Comparison of ENCODE assay signal across 23 mouse cellular contexts in genomic region chr3:53813421-53813977, GRCm38 (mm10). TPM values are rescaled to one million over a fixed set of nuclear protein-coding genes. Genes with fewer than 3 reads are reported as not detected.
DNase-seq lines count a peak whose midpoint lies in the region; ATAC-seq and TF ChIP-seq lines count a peak whose summit lies in the region.
"Had no signal": no experiment of that assay in that cellular context is flagged by ENCODE, and none has a peak within 500 bp of the region (broad histone marks: within the 10 kb centered on the region; RNA-seq: fewer than 3 reads in every experiment).

No protein-coding gene starts in this region.

- no peaks in the 10 kb centered on the region for H3K9me3 ChIP-seq in kidney, embryonic 16.5 days (ENCODE audit: low read length)
- no peaks in the 10 kb centered on the region for H3K9me3 ChIP-seq in limb, embryonic 14.5 days (ENCODE audit: control insufficient read depth, low read length)
- H3K9me3 ChIP-seq in midbrain, embryonic 13.5 days: no peaks in the 10 kb centered on the region
- H3K9me3 ChIP-seq: heart, embryonic 13.5 days; midbrain, embryonic 10.5 days had no signal

- no peak overlapping the region for H3K4me3 ChIP-seq in kidney, embryonic 16.5 days (ENCODE audit: low read length)
- no peak overlapping the region for H3K4me3 ChIP-seq in limb, embryonic 14.5 days (replicated peaks; ENCODE audit: low read length)
- H3K4me3 ChIP-seq in layer of hippocampus, adult 2 months: no peak overlapping the region
- H3K4me3 ChIP-seq in midbrain, embryonic 13.5 days (replicated peaks): no peak overlapping the region
- H3K4me3 ChIP-seq: heart, embryonic 13.5 days; midbrain, embryonic 10.5 days had no signal

- H3K27me3 ChIP-seq in kidney, embryonic 16.5 days (ENCODE audit: insufficient read depth, low read length): no peaks in the 10 kb centered on the region
- H3K27me3 ChIP-seq in limb, embryonic 14.5 days (ENCODE audit: control insufficient read depth, insufficient read depth, low read length): no peaks in the 10 kb centered on the region
- H3K27me3 ChIP-seq in midbrain, embryonic 13.5 days: no peaks in the 10 kb centered on the region
- H3K27me3 ChIP-seq: heart, embryonic 13.5 days had no signal

- no peak overlapping the region for H3K4me2 ChIP-seq in kidney, embryonic 16.5 days (replicated peaks; ENCODE audit: low read depth, low read length)
- 0 out of 2 replicates have a peak overlapping the region, but pooled peaks have one; percentile 13 for H3K4me2 ChIP-seq in limb, embryonic 14.5 days (replicated peaks; ENCODE audit: low read depth, low read length, severe bottlenecking)
- no peak overlapping the region for H3K4me2 ChIP-seq in midbrain, embryonic 13.5 days (replicated peaks)
- H3K4me2 ChIP-seq: heart, embryonic 13.5 days had no signal

- DNase-seq in kidney, postnatal 25 days: no peak
- DNase-seq in embryo, embryonic 10 days (ENCODE audit: low spot score): peak; percentile 12
- DNase-seq in embryo, embryonic 11.5 days (ENCODE audit: low read depth, low spot score): peak; percentile 38
- peak; percentile 42 for DNase-seq in limb, embryonic 14.5 days (ENCODE audit: low spot score)
- DNase-seq in layer of hippocampus, adult 2 months (ENCODE audit: low spot score in 2 of 2): no peak
- DNase-seq in retina, embryonic 14.5 days (ENCODE audit: low spot score): no peak
- DNase-seq: adrenal gland, postnatal 36 days; cerebellum, adult 9-11 months; heart, postnatal 4 days; left cerebral cortex, postnatal 4 days; liver, postnatal 0 days; lung, postnatal 36 days; right cerebral cortex, adult 18-20 months; thymus, adult 18-20 months had no signal

- no peak for TF ChIP-seq POLR2A in limb, embryonic 14.5 days (IDR thresholded peaks at IDR 0.05; ENCODE audit: borderline replicate concordance, extremely low read depth, insufficient read depth, insufficient read length)

- ATAC-seq in kidney, embryonic 16.5 days (ENCODE audit: low FRiP score, low TSS enrichment): peak; percentile 96
- no peak for ATAC-seq in limb, embryonic 14.5 days (ENCODE audit: low FRiP score, low read depth)
- no peak for ATAC-seq in midbrain, embryonic 13.5 days
- ATAC-seq: hindbrain, embryonic 16.5 days; liver, postnatal 0 days; Patski had no signal

- no peaks in the 10 kb centered on the region for H3K36me3 ChIP-seq in kidney, embryonic 16.5 days (ENCODE audit: insufficient read depth, low read length)
- no peaks in the 10 kb centered on the region for H3K36me3 ChIP-seq in limb, embryonic 14.5 days (ENCODE audit: control insufficient read depth, insufficient read depth, low read length)
- H3K36me3 ChIP-seq in midbrain, embryonic 13.5 days: no peaks in the 10 kb centered on the region
- H3K36me3 ChIP-seq: heart, embryonic 13.5 days; midbrain, embryonic 10.5 days had no signal

- H3K27ac ChIP-seq in kidney, embryonic 16.5 days (ENCODE audit: low read length): no peak overlapping the region
- H3K27ac ChIP-seq in limb, embryonic 14.5 days (replicated peaks; ENCODE audit: low read depth, low read length): no peak overlapping the region
- no peak overlapping the region for H3K27ac ChIP-seq in layer of hippocampus, adult 2 months
- H3K27ac ChIP-seq in midbrain, embryonic 13.5 days: no peak overlapping the region
- H3K27ac ChIP-seq: heart, embryonic 13.5 days; midbrain, embryonic 10.5 days had no signal

- no peak for TF ChIP-seq CTCF in layer of hippocampus, adult 2 months (conservative IDR thresholded peaks at IDR 0.05)

- H3K9ac ChIP-seq in kidney, embryonic 16.5 days (replicated peaks; ENCODE audit: low read length): no peak overlapping the region
- H3K9ac ChIP-seq in limb, embryonic 14.5 days (ENCODE audit: low read depth, low read length, severe bottlenecking): no peak overlapping the region
- no peak overlapping the region for H3K9ac ChIP-seq in midbrain, embryonic 13.5 days (replicated peaks)
- H3K9ac ChIP-seq: heart, embryonic 13.5 days; liver, postnatal 0 days had no signal

- H3K4me1 ChIP-seq in kidney, embryonic 16.5 days (ENCODE audit: insufficient read depth, low read length): no peaks in the 10 kb centered on the region
- peaks cover 4% of the 10 kb centered on the region for H3K4me1 ChIP-seq in limb, embryonic 14.5 days (ENCODE audit: control insufficient read depth, insufficient read depth, low read length)
- no peaks in the 10 kb centered on the region for H3K4me1 ChIP-seq in midbrain, embryonic 13.5 days (replicated peaks)
- H3K4me1 ChIP-seq: heart, embryonic 13.5 days; midbrain, embryonic 10.5 days had no signal

- 22% methylated on average over 7 of the region's 7 CpGs for WGBS in kidney, embryonic 16.5 days
- WGBS in limb, embryonic 14.5 days: 23% methylated on average over 7 of the region's 7 CpGs
- 88% methylated on average over 7 of the region's 7 CpGs for WGBS in midbrain, embryonic 13.5 days

RNA-seq across cellular contexts. Expression of gene Gm10985, which starts 31.4 kb away (rescaled TPM):
- not detected in 2 replicates for polyA plus RNA-seq in kidney, embryonic 16.5 days (2015; fragmentation: Nextera tagmentation; extraction: Ambion mirVana)
- polyA plus RNA-seq in limb, embryonic 14.5 days (2012; rRNA removed): not detected in 2 replicates
- not detected in 2 replicates for polyA plus RNA-seq in limb, embryonic 14.5 days (2014; fragmentation: Nextera tagmentation; extraction: Ambion mirVana)
- not detected for total RNA-seq in layer of hippocampus, adult 2 months (2021)
- polyA plus RNA-seq in midbrain, embryonic 13.5 days (2015; fragmentation: Nextera tagmentation; extraction: Ambion mirVana): not detected in 2 replicates
- total RNA-seq: adrenal gland, postnatal 36 days; gastrocnemius, postnatal 4 days; heart, postnatal 4 days; left cerebral cortex, postnatal 4 days; monocyte, adult 5-6 weeks had no signal
- polyA plus RNA-seq: embryonic facial prominence, embryonic 11.5 days; heart, embryonic 13.5 days; hindbrain, embryonic 16.5 days; liver, postnatal 0 days; midbrain, embryonic 10.5 days; Patski had no signal

RNA-seq across cellular contexts. Expression of gene Ufm1, which starts 50.1 kb away (rescaled TPM):
- 96.3 and 98.0 TPM in 2 replicates for polyA plus RNA-seq in kidney, embryonic 16.5 days (2015; fragmentation: Nextera tagmentation; extraction: Ambion mirVana)
- polyA plus RNA-seq in limb, embryonic 14.5 days (2012; rRNA removed): 39.4 and 42.2 TPM in 2 replicates
- 100 and 103 TPM in 2 replicates for polyA plus RNA-seq in limb, embryonic 14.5 days (2014; fragmentation: Nextera tagmentation; extraction: Ambion mirVana)
- total RNA-seq in layer of hippocampus, adult 2 months (2021): 10 to 100 TPM; 79.2 to 79.6 TPM
- 103 and 108 TPM in 2 replicates for polyA plus RNA-seq in midbrain, embryonic 13.5 days (2015; fragmentation: Nextera tagmentation; extraction: Ambion mirVana)

Comparison
In these comparisons a context has a peak if more than half of its experiments do, and no peak if none do; other contexts are left out.
1. DNase-seq: peak in embryo, embryonic 10 days (single experiment), embryo, embryonic 11.5 days (single experiment) and limb, embryonic 14.5 days (single experiment); none in kidney, postnatal 25 days (0 of 2), layer of hippocampus, adult 2 months (0 of 2) and retina, embryonic 14.5 days (single experiment).